Mouse (Mus musculus) right cerebral cortex, postnatal 10 days (tissue): ENCODE measurements at regions not wholly inside any gene's neighbourhood (a gene's known extent, or its start where the extent isn't known, plus 50 kb on each side); places are given as distances from the start of the nearest gene placed in this dataset.

Experiments used
- DNase-seq, 2 experiments: peaks; one replicate each; pipeline ENCODE4 v3.0.0; 2021; ENCODE audit warnings: low spot score in 2 of 2

- DNase-seq, result no peak
These were observed 200.8 kb downstream of the Uaca start for GRCm38 (mm10) chr9:60995096-60995495.

GRCm38 (mm10) chr9:60998086-60998785 is 203.9 kb downstream of the Uaca start:
- peak; percentile 59 to 63 for DNase-seq

- DNase-seq, result no peak
These were observed 204.7 kb downstream of the Uaca start for GRCm38 (mm10) chr9:60999001-60999529.

GRCm38 (mm10) chr9:61000232-61000631 is 205.9 kb downstream of the Uaca start:
- DNase-seq, result no peak

- DNase-seq, result no peak
These were observed 208.2 kb downstream of the Uaca start for GRCm38 (mm10) chr9:61002572-61002971.

- no peak for DNase-seq
These were observed 214.1 kb downstream of the Uaca start for GRCm38 (mm10) chr9:61008446-61008845.

- DNase-seq, result no peak
These were observed 216.7 kb downstream of the Uaca start for GRCm38 (mm10) chr9:61011066-61011465.

- DNase-seq, result peak; percentile 87 to 92
These were observed 218.6 kb downstream of the Uaca start for GRCm38 (mm10) chr9:61012771-61013540.

GRCm38 (mm10) chr9:61014151-61014550 is 219.8 kb downstream of the Uaca start:
- no peak for DNase-seq

- no peak for DNase-seq
These were observed 221.1 kb downstream of the Uaca start for GRCm38 (mm10) chr9:61015374-61015890.

GRCm38 (mm10) chr9:61016673-61017072 is 222.3 kb downstream of the Uaca start:
- no peak for DNase-seq

- DNase-seq, result no peak
These were observed 225.6 kb downstream of the Uaca start for GRCm38 (mm10) chr9:61019938-61020337.

GRCm38 (mm10) chr9:61021810-61022209 is 227.5 kb downstream of the Uaca start:
- DNase-seq, result no peak

- peak; percentile 49 to 58 for DNase-seq
These were observed 228.2 kb downstream of the Uaca start for GRCm38 (mm10) chr9:61022371-61023026.

GRCm38 (mm10) chr9:61025341-61025740 is 231.0 kb downstream of the Uaca start:
- no peak for DNase-seq

GRCm38 (mm10) chr9:61028775-61029401 is 234.5 kb downstream of the Uaca start:
- DNase-seq, result no peak

- DNase-seq, result peak; percentile 67 to 72
These were observed 237.5 kb downstream of the Uaca start for GRCm38 (mm10) chr9:61031699-61032447.

- DNase-seq, result peak; percentile 65 to 67
These were observed 238.4 kb downstream of the Uaca start for GRCm38 (mm10) chr9:61032448-61033433.

- DNase-seq, result no peak
These were observed 239.3 kb downstream of the Uaca start for GRCm38 (mm10) chr9:61033593-61033992.

- no peak for DNase-seq
These were observed 247.7 kb downstream of the Uaca start for GRCm38 (mm10) chr9:61042063-61042462.
